Mouse (Mus musculus): ENCODE measurements around the gene Otud7b.

Otud7b gene

DNA sequence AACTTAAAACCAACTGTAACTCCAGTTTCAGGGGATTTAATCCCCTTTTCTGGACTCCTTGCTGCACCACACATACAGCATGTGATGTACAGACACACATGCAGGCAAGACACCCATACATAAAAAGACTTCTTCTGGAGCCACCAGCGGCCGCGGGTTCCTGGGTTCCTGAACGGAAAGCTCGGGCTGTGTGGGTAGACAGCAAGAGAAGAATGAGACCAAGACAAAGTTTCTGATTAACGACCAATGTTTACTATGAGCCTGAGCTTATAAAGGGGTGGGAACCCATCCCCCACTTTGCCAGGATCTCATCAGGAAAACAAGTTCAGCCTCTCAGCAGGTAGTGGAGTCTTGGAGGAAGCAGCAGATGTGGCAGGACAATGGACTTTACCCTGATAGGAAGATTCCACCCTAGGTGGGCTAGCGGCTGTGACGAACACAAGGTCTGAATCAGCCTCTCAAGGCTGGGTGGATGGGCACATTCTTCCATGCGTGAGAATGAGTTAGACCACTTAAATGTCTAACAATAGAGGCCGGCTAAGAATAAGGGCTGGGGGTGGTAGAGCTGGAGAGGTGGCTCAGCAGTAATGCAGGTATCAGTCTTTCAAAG, 20.1 kb upstream of the Otud7b start:
- no peak for DNase-seq (ENCODE audit: low read depth, low spot score)

DNA sequence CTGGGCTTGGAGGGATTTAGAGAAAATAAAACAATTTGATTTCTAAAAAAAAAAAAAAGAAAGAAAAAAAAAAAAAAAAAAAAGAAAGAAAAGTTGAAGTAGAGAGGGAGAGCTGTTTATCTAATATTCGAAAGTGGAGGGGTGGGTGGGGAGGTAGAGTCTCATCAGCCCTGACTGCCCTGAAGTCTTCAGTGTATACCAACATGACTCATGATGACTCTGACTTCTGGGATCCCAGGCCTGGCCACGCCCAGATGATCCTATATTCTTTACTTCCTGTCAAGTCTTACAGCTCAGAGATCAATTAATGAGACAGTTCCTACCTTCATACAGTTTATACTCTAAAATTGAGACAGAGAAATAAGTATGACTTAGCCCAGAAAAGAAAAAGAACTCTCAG, 17.1 kb upstream of the Otud7b start:
- no peak for DNase-seq (ENCODE audit: low read depth, low spot score)

DNA sequence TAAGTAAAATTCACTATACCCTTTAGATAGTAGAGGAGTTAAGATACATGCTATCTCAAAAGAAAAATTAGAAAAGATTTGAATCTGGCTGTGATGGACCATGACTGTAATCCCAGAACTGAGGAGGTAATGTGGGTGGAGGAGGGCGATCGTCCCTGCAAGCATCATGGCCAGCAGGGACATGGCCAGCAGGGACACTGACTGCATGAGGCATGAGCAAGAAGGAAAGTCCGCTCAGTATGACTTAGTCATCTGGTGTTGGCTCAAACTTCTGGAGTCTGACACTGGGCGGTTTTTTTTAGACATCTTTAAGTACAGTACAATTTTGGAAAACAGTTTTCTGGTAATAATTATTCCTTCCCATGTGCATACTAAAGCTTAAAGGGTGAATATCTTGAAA, 16.5 kb upstream of the Otud7b start:
- DNase-seq (ENCODE audit: low read depth, low spot score) = no peak

DNA sequence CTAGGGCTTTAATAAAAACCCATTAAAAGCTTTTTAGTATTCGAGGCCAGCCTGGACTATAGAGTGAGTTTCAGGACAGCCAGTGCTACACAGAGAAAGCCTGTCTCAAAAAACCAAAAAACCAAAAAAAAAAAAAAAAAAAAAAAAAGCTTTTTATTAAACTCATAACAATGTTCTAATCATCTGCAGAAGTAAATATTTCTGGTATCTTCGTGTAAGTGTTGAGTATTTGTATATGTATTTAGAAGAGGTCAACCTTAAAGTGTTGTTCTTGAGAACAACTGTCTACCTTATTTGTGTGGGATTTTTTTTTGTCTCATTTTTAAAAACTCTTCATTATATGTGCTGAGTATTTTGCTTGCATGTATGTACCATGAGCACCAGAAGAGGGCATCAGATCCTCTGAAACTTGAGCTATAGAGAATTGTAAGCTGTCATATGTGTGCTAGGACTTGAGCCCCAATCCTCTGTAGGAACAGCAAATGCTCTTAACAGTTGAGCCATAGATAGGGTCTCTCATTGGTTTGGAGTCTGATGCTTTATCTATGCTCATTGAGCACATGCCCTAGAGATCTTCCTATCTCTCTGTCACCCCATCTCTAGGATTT, 14.3 kb upstream of the Otud7b start:
- no peak for DNase-seq (ENCODE audit: low read depth, low spot score)

DNA sequence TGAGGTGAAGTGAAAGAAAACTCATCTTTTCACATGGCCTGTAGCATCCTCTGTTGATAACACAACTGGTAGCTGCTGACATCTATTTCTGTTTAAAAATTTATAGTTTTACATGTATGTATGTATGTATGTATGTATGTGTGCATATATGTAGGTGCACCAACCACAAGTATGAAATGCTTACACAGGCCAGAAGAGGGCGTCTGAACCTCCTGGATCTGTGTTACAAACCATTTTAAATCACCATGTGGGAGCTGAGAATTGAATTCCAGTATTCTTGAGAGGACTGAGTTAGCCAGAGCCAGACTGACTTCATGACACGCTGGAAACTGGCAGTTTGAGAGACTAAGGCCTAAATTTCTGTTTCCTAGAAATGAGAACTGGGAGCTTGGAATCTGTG, 13.2 kb upstream of the Otud7b start:
- DNase-seq (ENCODE audit: low read depth, low spot score) = no peak

DNA sequence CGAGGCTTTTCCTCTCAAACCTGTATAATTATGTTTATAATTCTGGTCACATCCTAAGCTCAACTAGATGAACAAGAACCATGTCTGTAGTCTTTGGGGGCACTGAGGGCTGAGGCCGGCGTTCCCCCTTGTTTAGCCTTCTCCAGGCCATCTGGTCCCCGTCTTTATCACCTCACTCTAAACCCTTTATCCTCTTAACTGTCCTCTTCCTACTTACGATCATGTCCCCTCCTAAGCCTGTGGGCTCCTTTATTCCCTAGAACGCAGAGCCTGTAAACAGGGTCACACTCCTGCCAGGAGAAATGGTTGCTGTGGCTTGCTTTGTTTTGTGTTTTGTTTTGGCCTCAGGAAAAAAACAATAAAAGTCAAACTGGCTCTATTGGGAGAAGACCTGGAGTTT, 12.4 kb upstream of the Otud7b start:
- no peak for DNase-seq (ENCODE audit: low read depth, low spot score)

DNA sequence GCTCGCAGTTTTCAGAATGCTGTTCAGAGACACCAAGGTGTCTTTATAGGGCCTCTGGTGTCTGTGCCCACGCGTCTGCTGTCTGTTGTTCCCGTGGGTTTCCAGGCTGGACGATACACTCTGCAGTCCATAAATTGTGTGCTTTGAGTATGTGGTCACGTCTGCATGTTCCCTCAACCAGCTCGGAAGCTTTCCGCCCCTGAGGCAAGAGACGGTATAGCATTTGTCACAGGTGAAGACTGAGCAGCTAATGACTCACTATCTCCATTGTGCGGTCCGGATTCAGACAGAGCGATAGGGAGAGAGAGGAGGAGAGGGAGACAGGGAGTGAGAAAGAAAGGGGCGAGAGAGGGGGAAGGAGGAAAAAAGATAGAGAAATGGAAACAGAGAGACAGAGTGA, 10.8 kb upstream of the Otud7b start:
- no peak for DNase-seq (ENCODE audit: low read depth, low spot score)

DNA sequence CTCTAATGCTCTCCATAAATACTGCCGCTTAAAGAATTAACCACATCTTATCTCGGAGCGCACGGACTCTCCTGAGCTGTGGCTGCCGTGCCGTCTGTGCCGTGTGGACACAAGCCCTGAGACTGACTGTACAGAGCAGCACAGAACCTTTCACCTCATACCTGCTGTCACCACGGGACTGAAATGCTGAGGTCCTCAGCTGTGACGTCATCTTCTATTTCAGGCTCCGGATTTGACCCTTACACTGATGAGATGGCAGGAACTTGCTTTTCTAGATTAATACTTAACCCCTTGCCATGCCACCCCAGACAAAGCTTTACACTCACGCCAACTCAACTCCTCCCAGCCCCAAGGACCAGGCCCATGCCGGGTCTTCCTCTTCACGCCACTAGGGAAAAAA, 10.1 kb upstream of the Otud7b start:
- no peak for DNase-seq (ENCODE audit: low read depth, low spot score)

DNA sequence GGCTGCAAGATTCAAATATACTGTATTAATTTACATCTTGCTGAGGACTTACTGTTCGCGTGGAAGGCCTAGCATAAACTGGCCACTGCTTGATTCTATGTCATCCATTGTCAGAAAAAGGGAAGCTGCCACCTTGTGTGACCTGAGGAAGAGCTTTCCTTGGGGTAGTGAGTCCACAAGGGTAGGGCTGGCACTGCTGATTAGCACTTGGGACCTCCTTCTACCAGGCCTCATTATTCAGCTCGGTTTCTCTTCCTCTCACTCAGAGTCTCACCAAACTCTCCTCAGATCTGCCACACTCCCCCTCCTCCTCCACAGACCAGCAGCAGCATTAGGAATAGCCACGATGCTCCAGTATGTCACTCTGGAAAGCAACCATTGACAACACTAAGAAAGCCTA, 6.2 kb upstream of the Otud7b start:
- DNase-seq (ENCODE audit: low read depth, low spot score) = no peak

DNA sequence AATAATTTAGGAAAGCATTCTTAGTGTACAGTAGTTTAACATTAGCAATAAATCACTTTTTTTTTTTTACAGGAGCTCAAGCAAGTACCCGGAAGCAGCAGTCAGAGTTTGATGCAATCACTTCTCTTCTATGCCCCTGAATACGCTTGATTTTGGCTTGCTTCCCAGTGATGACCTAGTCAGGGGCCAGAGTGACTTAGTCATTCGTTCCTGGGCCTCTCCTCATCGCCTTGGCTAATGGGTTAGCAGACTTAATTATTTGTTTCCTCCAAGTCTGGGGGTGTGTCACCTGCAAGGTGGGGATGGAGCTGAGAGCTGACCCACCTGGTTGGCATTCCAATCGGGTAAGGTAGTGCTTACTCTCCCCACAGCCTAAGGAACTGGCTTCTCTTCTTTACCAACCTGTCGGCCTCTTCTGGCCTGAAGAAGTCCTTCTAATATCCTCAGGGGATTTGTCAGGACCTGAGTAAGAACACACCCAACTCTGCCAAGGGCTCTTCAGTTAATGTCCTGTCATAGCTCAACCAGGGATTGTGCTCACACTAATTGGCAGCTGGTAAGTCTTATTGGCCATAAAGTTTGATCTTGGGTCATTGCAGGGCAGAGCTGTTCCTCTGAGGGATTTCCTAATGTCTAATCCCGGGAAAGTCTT, 5.6 kb upstream of the Otud7b start:
- peak; percentile 39 for DNase-seq (ENCODE audit: low read depth, low spot score)

DNA sequence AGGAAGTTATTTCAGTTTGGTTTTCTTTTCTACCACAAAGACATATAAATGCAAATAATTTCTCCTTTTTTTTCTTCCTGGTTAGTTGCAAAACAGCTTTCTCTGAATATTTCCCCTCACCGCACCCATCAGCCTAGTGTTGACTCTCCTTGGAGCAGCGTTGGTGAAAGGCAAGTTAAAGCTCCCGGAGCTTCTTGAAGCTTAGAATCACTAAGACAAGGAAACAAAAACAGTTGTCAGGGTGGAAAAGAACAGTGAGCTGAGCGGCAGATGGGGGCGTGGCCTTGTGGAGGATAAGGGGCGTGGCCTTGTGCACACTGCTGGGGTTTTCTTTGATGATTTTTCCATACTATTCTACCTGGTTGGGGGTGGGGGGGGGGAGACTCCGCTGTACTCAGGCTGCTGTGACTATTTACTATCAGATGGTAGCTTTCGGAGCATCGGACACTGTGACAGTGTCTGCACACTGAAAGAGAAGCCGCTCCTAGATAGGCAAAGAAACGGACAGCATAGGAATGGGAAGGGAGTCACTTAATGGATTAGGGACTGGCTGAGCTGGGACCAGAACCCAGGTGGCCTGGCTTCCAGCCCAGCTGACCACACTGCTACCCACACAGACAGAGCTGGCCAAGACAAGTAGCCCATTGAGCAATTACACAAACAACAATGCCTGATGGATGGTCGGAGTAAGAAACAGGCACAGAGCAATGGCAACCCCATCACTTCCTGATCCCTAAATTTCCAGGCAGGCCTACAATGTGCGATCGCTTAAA, 2.0 kb upstream of the Otud7b start:
- DNase-seq (ENCODE audit: low read depth, low spot score) = peak; percentile 93

DNA sequence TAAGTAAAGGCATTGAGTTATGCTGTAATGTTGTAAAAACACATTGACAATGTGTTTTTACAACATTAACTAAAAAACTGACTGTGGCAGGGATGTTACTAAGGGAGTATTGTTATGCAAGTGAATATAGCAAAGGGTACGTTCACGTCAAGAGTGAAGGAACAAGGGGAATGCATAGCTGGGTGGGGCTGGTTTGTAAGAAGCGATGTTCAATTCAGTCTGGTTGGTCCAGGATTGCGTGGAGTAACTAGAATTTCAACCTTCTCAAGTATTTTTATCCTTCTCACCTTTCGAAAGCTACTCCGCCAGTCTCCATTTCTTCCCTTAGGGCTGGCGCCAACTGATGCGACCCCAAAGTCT, 446 bp upstream of the Otud7b start:
- no peak for DNase-seq (ENCODE audit: low read depth, low spot score)

DNA sequence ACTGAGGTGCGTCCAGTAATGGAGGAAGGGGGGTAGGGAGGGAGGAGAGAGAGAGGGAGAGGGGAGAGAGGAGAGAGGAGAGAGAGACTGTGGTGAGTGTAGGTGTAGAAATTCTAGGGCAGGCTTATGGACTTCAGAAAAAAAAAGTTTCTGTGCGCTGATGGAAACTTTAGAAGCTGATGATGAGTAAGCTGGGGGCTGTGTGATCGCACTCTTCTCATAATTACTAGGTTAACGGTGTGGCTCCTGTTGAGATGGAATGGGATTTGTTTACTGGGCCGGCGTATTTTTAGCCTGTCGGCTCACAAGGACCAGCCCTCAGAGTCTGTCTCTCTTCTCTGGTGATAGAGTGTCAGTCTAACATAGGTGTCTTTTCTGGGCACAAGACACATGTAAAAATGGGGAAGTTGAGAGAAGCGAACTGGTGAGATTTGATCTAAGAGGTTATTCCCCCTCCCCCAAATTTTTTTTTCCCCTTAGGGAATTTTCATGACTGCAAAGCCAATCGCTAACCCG, 963 bp downstream of the Otud7b start:
- peak; percentile 53 for DNase-seq (ENCODE audit: low read depth, low spot score)

DNA sequence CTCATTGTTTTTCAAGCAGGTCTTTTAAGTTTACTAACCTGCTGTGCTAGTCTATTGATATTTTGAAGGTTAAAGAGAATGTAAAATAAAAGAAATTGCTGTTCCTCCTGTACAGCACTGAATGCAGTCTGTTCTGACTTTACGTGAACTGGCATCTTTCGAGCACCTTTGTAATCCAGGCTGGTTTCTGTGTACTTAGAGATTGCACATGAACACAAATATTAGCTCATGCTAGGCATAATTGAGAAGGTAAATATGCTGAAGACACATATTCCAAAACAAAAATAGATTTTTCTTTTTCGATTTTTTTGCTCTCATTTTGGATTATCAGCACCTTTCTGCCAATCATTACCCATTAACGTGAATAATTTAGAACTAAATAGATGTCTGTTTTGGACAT, 1.8 kb downstream of the Otud7b start:
- no peak for DNase-seq (ENCODE audit: low read depth, low spot score)

DNA sequence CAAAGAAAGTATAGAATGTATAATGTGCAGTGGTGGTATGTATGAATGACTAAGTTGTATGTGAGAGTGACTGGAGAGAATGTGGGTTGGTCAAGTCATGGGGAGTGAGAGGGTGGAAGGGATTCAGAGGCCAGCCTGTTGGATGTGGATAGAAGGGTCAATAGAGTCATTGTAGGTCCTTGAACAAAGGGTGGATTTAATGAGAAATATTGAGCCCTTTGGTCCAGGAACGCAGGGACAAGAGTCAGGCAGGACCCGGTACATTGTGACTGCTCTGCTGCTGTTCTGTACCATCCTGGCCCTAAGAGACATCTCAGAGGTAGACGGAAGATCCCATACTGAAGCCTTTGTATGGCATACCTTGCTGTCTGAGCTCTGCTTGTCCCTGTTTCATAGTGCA, 4.0 kb downstream of the Otud7b start:
- DNase-seq (ENCODE audit: low read depth, low spot score) = peak; percentile 83

DNA sequence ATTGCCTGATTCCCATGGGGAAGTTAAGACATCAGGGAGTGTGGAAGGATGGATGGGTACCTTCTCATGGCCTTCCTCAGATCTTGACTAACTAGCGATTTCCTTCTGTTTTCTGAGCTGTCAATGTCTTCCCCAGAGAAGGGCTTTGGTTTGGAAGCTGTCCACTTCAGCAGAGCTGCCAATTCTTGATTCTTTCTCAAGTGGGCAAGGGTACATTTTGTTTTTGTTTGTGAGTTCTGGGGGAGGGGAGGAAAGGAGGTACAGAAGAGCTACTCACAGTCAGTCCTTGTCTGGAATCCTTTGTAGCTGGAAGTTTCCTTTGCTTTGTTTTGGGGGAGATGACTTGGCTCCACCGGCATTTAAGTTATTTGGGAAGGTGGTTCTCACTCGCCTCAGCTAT, 8.9 kb downstream of the Otud7b start:
- no peak for DNase-seq (ENCODE audit: low read depth, low spot score)

DNA sequence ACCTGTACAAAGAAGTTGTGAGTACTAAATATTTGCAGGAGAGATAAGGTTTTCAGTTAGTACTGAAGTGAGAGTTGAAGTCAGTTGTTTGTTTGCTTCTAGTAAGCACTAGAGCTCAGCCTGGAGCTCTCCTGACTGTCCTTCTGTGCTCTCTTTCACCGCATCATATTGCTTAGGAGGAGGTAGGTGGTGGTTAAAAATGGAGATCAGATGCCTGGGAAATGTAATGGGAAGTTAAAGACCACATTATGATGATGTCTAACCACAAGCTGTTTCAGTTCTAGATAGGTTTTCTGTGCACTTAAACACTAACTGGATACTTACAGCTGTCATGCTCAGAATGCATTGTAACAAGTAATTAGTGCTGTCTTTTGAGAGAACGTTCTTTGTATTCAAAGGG, 13.8 kb downstream of the Otud7b start:
- DNase-seq (ENCODE audit: low read depth, low spot score) = peak; percentile 77

DNA sequence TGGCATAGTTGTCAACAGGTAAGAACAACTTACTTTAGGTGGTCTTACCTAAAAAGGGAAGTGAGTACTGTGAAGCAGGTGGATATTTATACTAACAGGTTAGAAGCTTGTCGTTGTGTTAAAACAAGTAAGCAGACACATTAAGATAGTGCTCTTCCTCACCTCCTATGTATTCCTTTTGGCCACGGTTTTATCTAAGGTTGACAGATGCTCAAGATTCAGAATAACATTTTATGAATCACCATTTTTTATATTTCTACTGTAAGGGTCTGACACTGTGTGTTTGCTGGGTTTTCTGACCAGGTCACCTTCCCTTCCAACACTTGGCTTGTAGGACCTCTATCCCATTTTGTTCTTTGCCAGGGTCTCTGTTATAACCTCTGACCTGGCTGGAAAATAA, 14.4 kb downstream of the Otud7b start:
- DNase-seq (ENCODE audit: low read depth, low spot score) = no peak

DNA sequence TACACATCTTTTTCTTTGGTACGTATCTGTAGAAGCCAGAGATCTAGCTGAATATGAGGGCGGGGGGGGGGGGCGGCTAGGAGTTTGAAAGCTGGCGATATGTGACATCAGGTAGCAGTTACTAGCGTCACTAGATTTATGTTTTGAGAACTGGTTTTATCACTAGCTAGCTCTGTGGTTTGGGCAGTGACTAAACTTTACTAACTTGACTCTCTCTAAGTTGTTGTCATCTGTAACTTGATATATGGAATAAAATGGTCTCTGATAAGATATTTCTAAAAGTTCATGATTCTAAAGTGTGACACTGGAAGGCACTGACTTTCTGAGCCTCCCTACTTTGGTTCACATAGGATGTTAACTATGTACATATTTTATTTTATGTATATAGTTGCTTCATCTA, 19.9 kb downstream of the Otud7b start:
- DNase-seq (ENCODE audit: low read depth, low spot score) = no peak

DNA sequence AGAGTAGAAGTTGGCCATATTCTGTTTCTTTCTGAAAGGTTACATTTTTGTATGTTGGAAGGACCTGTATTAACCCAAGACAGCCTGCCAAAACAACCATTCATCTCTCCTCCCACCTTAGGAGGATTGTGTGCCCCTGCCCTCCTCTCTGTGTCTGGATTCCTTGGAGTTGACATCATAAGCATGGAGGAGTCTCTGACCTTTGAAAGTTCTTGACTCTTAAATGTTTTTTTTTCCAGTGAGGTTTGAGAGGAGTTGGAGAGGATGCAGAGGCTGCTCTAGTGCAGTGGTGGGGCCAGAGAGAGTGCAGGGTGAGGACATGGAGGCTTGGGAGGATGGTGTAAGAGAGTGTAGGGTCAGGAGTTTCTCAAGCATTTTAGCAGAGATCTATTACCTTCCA, 23.8 kb downstream of the Otud7b start:
- no peak for DNase-seq (ENCODE audit: low read depth, low spot score)

DNA sequence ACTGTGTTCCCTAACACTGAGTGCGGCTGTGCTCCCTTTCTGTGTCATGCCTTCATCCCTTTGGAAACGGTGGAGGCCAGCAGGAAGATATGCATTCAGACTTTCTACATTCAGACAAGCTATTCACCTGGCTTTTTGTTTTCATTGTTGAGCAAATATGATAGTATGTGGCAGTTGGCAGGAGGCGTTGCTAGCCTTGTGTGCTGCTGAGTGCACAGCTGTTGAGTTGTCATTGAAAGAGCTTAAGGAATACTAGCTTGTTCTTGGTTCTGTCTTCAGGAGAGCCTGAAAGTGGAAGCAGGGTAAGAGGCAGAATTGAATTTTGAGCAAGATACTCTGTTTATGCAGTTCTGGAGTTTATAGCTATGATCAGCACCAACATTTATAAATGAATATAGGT, 28.2 kb downstream of the Otud7b start:
- DNase-seq (ENCODE audit: low read depth, low spot score) = no peak

DNA sequence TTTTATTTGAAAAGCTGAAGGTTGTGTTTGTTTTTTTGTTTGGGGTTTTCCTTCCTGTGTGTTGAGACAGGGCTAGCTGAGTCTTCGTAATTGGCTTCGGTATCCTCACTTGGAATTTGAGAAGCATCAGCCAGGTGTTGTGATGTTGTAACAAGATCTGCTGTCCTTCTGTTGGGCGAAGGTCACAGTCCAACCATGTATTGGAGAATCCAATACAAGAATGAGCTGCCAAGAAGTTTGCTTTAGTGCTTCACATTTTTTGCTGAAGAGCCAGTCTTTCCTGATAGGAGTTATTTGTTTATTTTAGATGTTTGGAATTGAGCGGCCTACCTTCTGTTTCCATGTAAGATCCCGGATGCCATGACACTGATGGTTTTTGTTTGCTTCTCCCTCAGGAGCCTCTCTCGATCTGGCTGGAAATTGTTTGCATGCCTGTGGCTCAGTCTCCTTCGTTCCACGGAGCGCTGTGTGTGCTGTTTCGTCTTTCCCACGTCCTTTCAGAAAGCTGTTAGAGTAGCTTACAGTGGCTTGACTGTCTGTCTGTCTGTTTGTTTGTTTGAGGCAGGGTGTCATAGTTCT, 29.1 kb downstream of the Otud7b start:
- no peak for DNase-seq (ENCODE audit: low read depth, low spot score)

Data from brain, adult 2 months (tissue).